Mouse (Mus musculus) heart, postnatal 0 days (tissue): ENCODE results near the gene Gm3250.

ENCODE experiments used
- CTCF ChIP-seq: IDR thresholded peaks from 2 replicates; pipeline ENCODE4 v1.5.1; 2016; ENCODE audit warnings: antibody characterized with exemption, control low read depth, low read depth
- EP300 ChIP-seq: IDR thresholded peaks from 2 replicates; pipeline ENCODE4 v1.6.1; 2016; ENCODE audit warnings: antibody characterized with exemption, low read depth

DNA sequence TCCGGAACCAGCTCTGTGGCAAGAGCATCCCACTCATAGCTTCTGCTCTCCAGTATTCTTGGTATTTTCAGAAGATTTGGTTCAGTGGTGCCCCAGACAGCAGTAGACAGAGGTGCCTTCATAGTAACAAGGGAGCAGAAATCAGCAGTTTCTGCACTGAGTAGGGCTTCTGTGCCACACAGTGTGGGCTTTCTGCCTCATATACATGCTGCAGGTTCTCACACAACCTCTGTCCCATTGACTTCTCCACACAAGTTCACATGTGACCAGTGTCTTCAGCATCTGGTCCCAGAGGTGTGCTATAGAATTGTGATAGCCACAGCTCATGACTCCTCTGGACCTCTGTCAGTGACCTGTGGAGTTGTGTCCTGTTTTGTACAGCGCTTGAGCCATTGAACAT, 6.3 kb upstream of the Gm3250 start:
- TF ChIP-seq CTCF: no peak
- TF ChIP-seq EP300: no peak
